Mouse (Mus musculus) fat pad, adult 2 months (tissue): ENCODE data around the gene Metap2.
"Not testable (repeated sequence)": the region's sequence is repeated elsewhere in the genome, so short reads cannot be mapped to it uniquely, and the experiment has no call there.

Experiments
- DNase-seq: peaks from one replicate; pipeline ENCODE4 v3.0.0-alpha.2; 2011; ENCODE audit warnings: low read depth, low spot score; ENCODE audit errors: extremely low read depth

The Metap2 gene

GRCm38 (mm10) chr10:93856095-93856494 is 40.8 kb downstream of the Metap2 start:
- no peak for DNase-seq

- DNase-seq, result no peak
These were observed 41.8 kb downstream of the Metap2 start for GRCm38 (mm10) chr10:93855126-93855525.

GRCm38 (mm10) chr10:93846706-93847105 is 50.2 kb downstream of the Metap2 start:
- DNase-seq, result no peak

GRCm38 (mm10) chr10:93835115-93835514 is 61.8 kb downstream of the Metap2 start:
- DNase-seq, result not testable (repeated sequence)

GRCm38 (mm10) chr10:93834394-93834745 is 62.5 kb downstream of the Metap2 start:
- DNase-seq, result no peak

GRCm38 (mm10) chr10:93833699-93834393 is 63.0 kb downstream of the Metap2 start:
- no peak for DNase-seq

- no peak for DNase-seq
These were observed 63.6 kb downstream of the Metap2 start for GRCm38 (mm10) chr10:93833370-93833698.

GRCm38 (mm10) chr10:93832811-93833210 is 64.1 kb downstream of the Metap2 start:
- DNase-seq, result no peak

GRCm38 (mm10) chr10:93831730-93832574 is 64.9 kb downstream of the Metap2 start:
- DNase-seq, result no peak

GRCm38 (mm10) chr10:93830931-93831729 is 65.8 kb downstream of the Metap2 start, which contains the start of gene Usp44:
Gene Usp44, plus strand, starts transcription at chr10:93831555.
- no peak for DNase-seq

- DNase-seq, result no peak
These were observed 66.7 kb downstream of the Metap2 start for GRCm38 (mm10) chr10:93829898-93830831.

GRCm38 (mm10) chr10:93818661-93819060 is 78.2 kb downstream of the Metap2 start:
- DNase-seq, result no peak

GRCm38 (mm10) chr10:93813755-93814154 is 83.1 kb downstream of the Metap2 start:
- DNase-seq, result no peak

GRCm38 (mm10) chr10:93812774-93813415 is 84.0 kb downstream of the Metap2 start:
- DNase-seq, result no peak

- no peak for DNase-seq
These were observed 84.8 kb downstream of the Metap2 start for GRCm38 (mm10) chr10:93812098-93812497.

GRCm38 (mm10) chr10:93810590-93811185 is 86.2 kb downstream of the Metap2 start:
- no peak for DNase-seq

- not testable (repeated sequence) for DNase-seq
These were observed 87.5 kb downstream of the Metap2 start for GRCm38 (mm10) chr10:93809438-93809837.
